13 mouse cellular contexts compared by ENCODE assay signal in genomic region chr1:144007341-144007740, GRCm38 (mm10). TPM values are rescaled to one million over a fixed set of nuclear protein-coding genes. Genes with fewer than 3 reads are reported as not detected.
DNase-seq lines count a peak whose midpoint lies in the region; ATAC-seq and TF ChIP-seq lines count a peak whose summit lies in the region.
"Had no signal": no experiment of that assay in that cellular context is flagged by ENCODE, and none has a peak within 500 bp of the region (broad histone marks: within the 10 kb centered on the region; RNA-seq: fewer than 3 reads in every experiment).

No protein-coding gene starts in this region.

- no peaks in the 10 kb centered on the region for H3K27me3 ChIP-seq in megakaryocyte, embryonic 14.5 days (replicated peaks)
- H3K27me3 ChIP-seq in MEL (ENCODE audit: control insufficient read depth in 1 of 2, insufficient read depth in 2 of 2, low read length in 2 of 2) = no peaks in the 10 kb centered on the region
- no peaks in the 10 kb centered on the region for H3K27me3 ChIP-seq in forebrain, embryonic 14.5 days (replicated peaks; ENCODE audit: control insufficient read depth, insufficient read depth, low read length)
- no peaks in the 10 kb centered on the region for H3K27me3 ChIP-seq in midbrain, embryonic 10.5 days (ENCODE audit: low read depth, poor library complexity, severe bottlenecking)
- H3K27me3 ChIP-seq: forebrain, embryonic 12.5 days had no signal

- H3K9ac ChIP-seq in MEL (ENCODE audit: control insufficient read depth, low read depth, low read length, poor library complexity, severe bottlenecking) = peak overlapping the region; percentile 62
- H3K9ac ChIP-seq in forebrain, embryonic 14.5 days (ENCODE audit: low read length) = no peak overlapping the region
- H3K9ac ChIP-seq: forebrain, embryonic 12.5 days; liver, embryonic 15.5 days had no signal

- ATAC-seq in megakaryocyte, adult 5-6 weeks (ENCODE audit: poor library complexity, severe bottlenecking) = no peak
- ATAC-seq in forebrain, embryonic 14.5 days = no peak
- ATAC-seq: hindbrain, postnatal 0 days had no signal

- H3K36me3 ChIP-seq in megakaryocyte, embryonic 14.5 days (replicated peaks; ENCODE audit: low read length) = no peaks in the 10 kb centered on the region
- peaks cover 0 to 20% of the 10 kb centered on the region in 2 experiments; a peak in 2 of 4 replicates for H3K36me3 ChIP-seq in MEL (ENCODE audit: control insufficient read depth in 1 of 2, insufficient read depth in 2 of 2, low read length in 2 of 2)
- H3K36me3 ChIP-seq in forebrain, embryonic 14.5 days (ENCODE audit: control insufficient read depth, insufficient read depth, low read length) = 0 out of 2 replicates have a peak, but pooled peaks cover 3% of the 10 kb centered on the region
- peaks cover under 1% of the 10 kb centered on the region; the same call in 1 of the 2 replicates for H3K36me3 ChIP-seq in midbrain, embryonic 10.5 days
- H3K36me3 ChIP-seq: forebrain, embryonic 12.5 days; hindbrain, embryonic 10.5 days; liver, embryonic 15.5 days had no signal

- peak overlapping the region; percentile 23; the same call in 1 of the 2 replicates for H3K27ac ChIP-seq in MEL (ENCODE audit: control insufficient read depth, low read depth, low read length)
- H3K27ac ChIP-seq in forebrain, embryonic 14.5 days (ENCODE audit: low read depth, low read length) = no peak overlapping the region
- H3K27ac ChIP-seq in midbrain, embryonic 10.5 days (replicated peaks) = no peak overlapping the region
- H3K27ac ChIP-seq: forebrain, embryonic 12.5 days; hindbrain, embryonic 10.5 days; hindbrain, postnatal 0 days; layer of hippocampus, adult 2 months; liver, embryonic 15.5 days had no signal

- no peak for TF ChIP-seq CTCF in MEL (IDR thresholded peaks at IDR 0.05 in 2 of 3, conservative IDR thresholded peaks at IDR 0.05 in 1 of 3; ENCODE audit: control insufficient read depth in 1 of 3, insufficient read depth in 1 of 3, low read depth in 2 of 3, low read length in 3 of 3, poor library complexity in 1 of 3, severe bottlenecking in 1 of 3)

- TF ChIP-seq POLR2A in MEL (IDR thresholded peaks at IDR 0.05; ENCODE audit: control insufficient read depth in 1 of 2, insufficient read depth in 1 of 2, low read depth in 1 of 2, low read length in 2 of 2, poor library complexity in 1 of 2) = no peak

- H3K4me2 ChIP-seq in forebrain, embryonic 14.5 days (ENCODE audit: low read length) = no peak overlapping the region

- 75% methylated on average over 6 of the region's 6 CpGs for WGBS in forebrain, embryonic 14.5 days
- 77% methylated on average over 6 of the region's 6 CpGs for WGBS in midbrain, embryonic 10.5 days

- H3K79me2 ChIP-seq in MEL (ENCODE audit: control insufficient read depth, insufficient read depth, low read length, poor library complexity) = no peaks in the 10 kb centered on the region

- H3K9me3 ChIP-seq in megakaryocyte, embryonic 14.5 days = no peaks in the 10 kb centered on the region
- no peaks in the 10 kb centered on the region for H3K9me3 ChIP-seq in MEL (replicated peaks; ENCODE audit: insufficient read depth, low read length)
- no peaks in the 10 kb centered on the region for H3K9me3 ChIP-seq in forebrain, embryonic 14.5 days (replicated peaks; ENCODE audit: control insufficient read depth, low read length)
- no peaks in the 10 kb centered on the region for H3K9me3 ChIP-seq in midbrain, embryonic 10.5 days (replicated peaks)
- H3K9me3 ChIP-seq: forebrain, embryonic 12.5 days; hindbrain, embryonic 10.5 days; liver, embryonic 15.5 days had no signal

- TF ChIP-seq EP300 in MEL (IDR thresholded peaks at IDR 0.05; ENCODE audit: low read depth in 1 of 2, low read length in 2 of 2) = no peak

- peak overlapping the region; percentile 77 for H3K4me3 ChIP-seq in megakaryocyte, embryonic 14.5 days (replicated peaks)
- peak overlapping the region; percentile 30 to 65 for H3K4me3 ChIP-seq in MEL (ENCODE audit: control insufficient read depth in 1 of 2, insufficient read depth in 1 of 2, low read depth in 2 of 2, low read length in 2 of 2)
- no peak overlapping the region for H3K4me3 ChIP-seq in forebrain, embryonic 14.5 days (ENCODE audit: low read depth, low read length)
- H3K4me3 ChIP-seq in midbrain, embryonic 10.5 days = no peak overlapping the region
- H3K4me3 ChIP-seq: forebrain, embryonic 12.5 days had no signal

- DNase-seq in A20 (ENCODE audit: low read depth, low spot score) = peak; percentile 72
- peak; percentile 59 for DNase-seq in MEL (ENCODE audit: low read depth, low spot score)
- DNase-seq in naive thymus-derived CD4-positive, alpha-beta T cell, adult 2 months (ENCODE audit: low read depth) = peak; percentile 45
- DNase-seq in forebrain, embryonic 14.5 days (ENCODE audit: low spot score) = no peak
- no peak for DNase-seq in midbrain, embryonic 10.5 days (ENCODE audit: low spot score)
- DNase-seq: kidney, adult 11 months had no signal

- TF ChIP-seq RAD21 in MEL (IDR thresholded peaks at IDR 0.05; ENCODE audit: low read depth, low read length) = no peak

- peaks cover 32% of the 10 kb centered on the region for H3K4me1 ChIP-seq in megakaryocyte, embryonic 14.5 days
- H3K4me1 ChIP-seq in MEL (ENCODE audit: control insufficient read depth in 1 of 2, insufficient read depth in 2 of 2, low read length in 2 of 2) = peaks cover 8 to 11% of the 10 kb centered on the region in 2 experiments
- peaks cover 6% of the 10 kb centered on the region for H3K4me1 ChIP-seq in forebrain, embryonic 14.5 days (ENCODE audit: control insufficient read depth, insufficient read depth, low read length)
- H3K4me1 ChIP-seq in midbrain, embryonic 10.5 days = peaks cover 36% of the 10 kb centered on the region

TF ChIP-seq in MEL, 35 proteins besides CTCF, POLR2A, EP300 and RAD21:
- TF ChIP-seq ETS1 (IDR thresholded peaks at IDR 0.05; ENCODE audit: low read depth, low read length) = no peak
- no peak for TF ChIP-seq ZKSCAN1 (IDR thresholded peaks at IDR 0.05; ENCODE audit: low read depth, low read length)
- no peak for TF ChIP-seq ZNF384 (IDR thresholded peaks at IDR 0.05; ENCODE audit: low read depth, low read length)

RNA-seq across cellular contexts. Expression of gene Rgs2, which starts 3.4 kb away (rescaled TPM):
- polyA plus RNA-seq in megakaryocyte, embryonic 14.5 days (2012; ENCODE audit: insufficient read depth, low replicate concordance) = 36.1 TPM in 1 of 2 replicates, not detected in the other
- total RNA-seq in megakaryocyte, adult 5-6 weeks (2015) = 474 and 499 TPM in 2 replicates
- 300 and 347 TPM in 2 replicates for total RNA-seq in megakaryocyte, adult 5-6 weeks (2017)
- 1.2 and 1.3 TPM in 2 replicates for total RNA-seq in MEL (2012; rRNA removed)
- polyA plus RNA-seq in MEL (2012; ENCODE audit: insufficient read depth in 1 of 2, insufficient read length in 2 of 2, low read depth in 1 of 2, low replicate concordance in 2 of 2, missing spikeins in 1 of 2) = 1 to 10 TPM in 1 of 2 experiments, not detected in 1; 2.9 TPM
- 98.0 and 103 TPM in 2 replicates for polyA plus RNA-seq in forebrain, embryonic 14.5 days (2014; fragmentation: Nextera tagmentation; extraction: Ambion mirVana)
- polyA plus RNA-seq in midbrain, embryonic 10.5 days (2016; fragmentation: Nextera tagmentation; extraction: Ambion mirVana) = 48.0 and 54.3 TPM in 2 replicates

Comparison
In these comparisons a context has a peak if more than half of its experiments do, and no peak if none do; other contexts are left out.
1. H3K4me3 ChIP-seq: peak in megakaryocyte, embryonic 14.5 days (single experiment) and MEL (2 of 2); none in forebrain, embryonic 14.5 days (single experiment) and midbrain, embryonic 10.5 days (single experiment).
2. DNase-seq: peak in A20 (single experiment), MEL (single experiment) and naive thymus-derived CD4-positive, alpha-beta T cell, adult 2 months (single experiment); none in forebrain, embryonic 14.5 days (single experiment) and midbrain, embryonic 10.5 days (single experiment).